Mouse (Mus musculus): ENCODE data around the gene Bcl2l1. TPM values are rescaled to one million over a fixed set of nuclear protein-coding genes. Genes with fewer than 3 reads are reported as not detected.
A peak's percentile ranks its signal among the peaks of the same experiment; 100 is the strongest.

Bcl2l1 gene
- polyA plus RNA-seq, 1 experiment: 142 TPM

DNA sequence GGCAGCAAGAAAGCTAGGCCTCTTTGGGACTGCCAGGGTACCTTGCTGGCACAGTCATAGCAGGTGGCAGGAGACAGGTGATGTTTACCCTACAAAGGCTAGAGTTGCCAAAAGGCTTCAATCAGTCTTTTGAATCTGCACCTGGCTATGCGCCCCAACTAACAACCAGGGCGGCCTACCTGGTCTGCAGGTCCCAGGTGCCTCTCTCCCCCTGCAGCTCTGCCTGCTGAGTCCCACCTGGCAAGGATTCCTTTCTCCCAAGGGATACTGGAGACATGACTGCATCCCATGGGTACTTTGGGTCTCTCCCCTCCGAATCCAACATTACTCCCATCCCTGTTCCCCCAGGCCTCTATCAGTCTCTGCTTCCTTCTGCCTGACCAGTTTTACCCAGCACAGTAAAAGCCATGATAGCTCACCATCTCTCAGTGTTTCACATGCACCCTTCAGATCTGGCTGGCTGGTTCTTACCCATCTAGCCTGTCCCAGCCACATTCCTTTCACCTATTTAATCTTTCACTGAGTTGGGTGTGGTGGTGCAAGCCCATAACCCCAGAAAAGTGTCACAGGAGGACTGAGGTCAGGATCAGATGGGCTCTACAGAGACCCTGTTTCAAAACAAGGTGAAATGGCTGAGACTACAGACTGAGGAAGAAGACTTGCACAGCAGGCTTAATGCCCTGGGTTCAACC lies 14.7 kb downstream of the Bcl2l1 start:
- 21% methylated on average over 3 of the region's 3 CpGs for WGBS
- Histone ChIP-seq H3K4me3 (replicated peaks; ENCODE audit: insufficient read depth, low read depth, low read length) (no peak overlapping the region), H3K27me3 (ENCODE audit: control insufficient read depth, insufficient read depth, low read length) (no peaks in the 10 kb centered on the region), H3K27ac (ENCODE audit: insufficient read depth, low read length) (peak overlapping the region; percentile 46), H3K4me1 (ENCODE audit: control insufficient read depth, insufficient read depth, low read length) (peaks cover 68% of the 10 kb centered on the region)
- TF ChIP-seq CTCF (IDR thresholded peaks at IDR 0.05; ENCODE audit: borderline replicate concordance, insufficient read depth, low read depth, low read length): no peak
- TF ChIP-seq POLR2A (IDR thresholded peaks at IDR 0.05; ENCODE audit: borderline replicate concordance, insufficient read depth, low read length): no peak
- peak; percentile 41 to 62 for DNase-seq

DNA sequence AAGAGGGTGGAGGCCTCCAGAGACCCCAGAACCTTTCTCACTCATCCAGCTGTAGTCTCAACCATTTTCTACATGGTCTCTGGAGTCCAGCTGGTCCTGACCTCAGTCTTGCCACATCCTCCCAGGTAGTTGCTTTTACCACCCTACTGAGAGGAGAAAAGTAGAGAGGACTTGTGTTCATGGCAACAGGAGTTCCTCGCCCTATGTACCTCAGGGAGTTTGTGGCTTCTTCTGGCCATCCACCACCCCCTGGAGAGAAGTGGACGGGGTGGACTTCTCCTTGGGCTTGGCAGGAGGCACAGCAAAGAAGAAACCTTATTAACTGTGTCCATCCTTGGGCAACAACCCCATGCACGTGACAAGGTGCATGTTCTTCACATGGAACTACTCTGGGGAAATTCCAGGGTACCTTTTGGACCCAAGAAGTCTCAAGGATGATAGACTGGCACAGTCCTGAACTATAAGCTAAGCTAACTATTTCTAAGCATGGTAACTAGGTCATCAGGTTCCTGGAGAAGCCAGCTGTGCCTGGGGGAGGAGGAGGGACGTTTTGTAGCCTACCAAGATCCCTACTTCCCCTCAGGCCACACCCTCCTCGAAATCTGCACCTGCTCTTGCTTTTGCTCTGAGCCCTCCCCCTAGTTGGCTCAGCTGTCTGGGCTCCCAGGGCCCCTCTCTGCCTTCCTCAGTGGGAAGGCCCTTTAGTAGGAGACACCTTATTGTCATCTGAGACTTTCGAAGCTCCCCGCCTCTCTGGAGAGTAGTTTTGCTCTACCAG lies 15.5 kb downstream of the Bcl2l1 start:
- WGBS: 37% methylated on average over 7 of the region's 7 CpGs
- no peaks in the 10 kb centered on the region for H3K27me3 ChIP-seq (ENCODE audit: control insufficient read depth, insufficient read depth, low read length)
- peaks cover 69% of the 10 kb centered on the region for H3K4me1 ChIP-seq (ENCODE audit: control insufficient read depth, insufficient read depth, low read length)
- TF ChIP-seq POLR2A (IDR thresholded peaks at IDR 0.05; ENCODE audit: borderline replicate concordance, insufficient read depth, low read length) (no peak), CTCF (IDR thresholded peaks at IDR 0.05; ENCODE audit: borderline replicate concordance, insufficient read depth, low read depth, low read length) (no peak)
- H3K27ac ChIP-seq (ENCODE audit: insufficient read depth, low read length): peak overlapping the region; percentile 46
- DNase-seq: peak in 1 of 2 experiments; percentile 26
- H3K4me3 ChIP-seq (replicated peaks; ENCODE audit: insufficient read depth, low read depth, low read length): no peak overlapping the region

DNA sequence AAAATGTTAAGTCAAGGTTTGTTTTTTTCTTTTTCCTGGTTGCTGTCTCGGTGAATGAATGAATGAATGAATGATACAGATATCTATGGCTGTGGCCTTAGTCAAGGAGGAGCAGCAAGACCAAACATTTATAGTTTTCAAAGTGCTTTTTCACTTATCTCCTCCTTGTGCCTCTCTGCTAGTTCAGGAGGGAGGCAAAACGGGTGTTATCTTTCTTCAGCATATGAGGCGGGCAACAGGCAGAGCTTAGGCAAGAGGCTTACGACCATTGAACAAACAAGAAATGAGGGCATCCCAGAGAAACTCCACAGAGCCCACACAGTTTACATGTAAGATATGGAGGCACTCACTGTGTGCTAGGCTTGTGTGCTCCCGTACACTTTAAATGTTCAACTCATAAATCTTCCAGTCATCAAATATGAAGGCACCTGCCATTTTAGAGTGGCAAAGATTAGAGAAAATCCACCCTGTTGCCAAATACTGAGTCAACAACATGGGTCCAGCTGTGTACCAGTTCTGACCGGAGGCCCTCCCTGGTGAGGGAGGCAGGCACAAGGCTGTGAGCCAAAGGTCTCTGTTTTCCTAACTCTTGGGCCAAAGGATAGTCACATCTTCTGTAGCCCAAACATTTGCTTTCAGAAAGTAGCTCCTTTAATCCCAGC lies 17.2 kb downstream of the Bcl2l1 start:
- TF ChIP-seq CTCF (IDR thresholded peaks at IDR 0.05; ENCODE audit: borderline replicate concordance, insufficient read depth, low read depth, low read length): no peak
- no peak for TF ChIP-seq POLR2A (IDR thresholded peaks at IDR 0.05; ENCODE audit: borderline replicate concordance, insufficient read depth, low read length)
- 51% methylated on average over 6 of the region's 6 CpGs for WGBS
- H3K27ac ChIP-seq (ENCODE audit: insufficient read depth, low read length): no peak overlapping the region

DNA sequence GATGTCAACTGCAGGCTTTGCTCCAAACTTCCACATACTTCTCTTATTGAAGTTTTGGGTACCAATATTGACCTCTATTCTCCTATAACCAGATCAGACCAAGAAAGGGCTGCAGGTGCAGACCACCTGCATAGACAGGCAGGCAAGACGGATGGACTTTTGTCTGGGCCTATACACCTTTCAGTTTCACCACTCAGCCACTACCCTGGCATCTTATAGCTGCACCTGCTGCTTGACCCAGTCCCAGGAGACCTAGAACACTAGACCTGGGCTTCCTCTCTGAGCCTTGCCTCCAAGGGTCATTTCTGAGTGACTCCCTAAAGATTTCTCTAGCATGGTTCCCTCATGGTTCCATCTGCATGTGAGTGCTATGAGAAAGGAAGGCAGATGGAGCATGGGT lies 18.3 kb downstream of the Bcl2l1 start:
- no peaks in the 10 kb centered on the region for H3K27me3 ChIP-seq (ENCODE audit: control insufficient read depth, insufficient read depth, low read length)
- WGBS: 55% methylated on average over 1 of the region's 1 CpGs
- H3K4me1 ChIP-seq (ENCODE audit: control insufficient read depth, insufficient read depth, low read length): peaks cover 58% of the 10 kb centered on the region
- no peak overlapping the region for H3K4me3 ChIP-seq (replicated peaks; ENCODE audit: insufficient read depth, low read depth, low read length)
- no peak for TF ChIP-seq POLR2A (IDR thresholded peaks at IDR 0.05; ENCODE audit: borderline replicate concordance, insufficient read depth, low read length)
- TF ChIP-seq CTCF (IDR thresholded peaks at IDR 0.05; ENCODE audit: borderline replicate concordance, insufficient read depth, low read depth, low read length): no peak
- H3K27ac ChIP-seq (ENCODE audit: insufficient read depth, low read length): no peak overlapping the region
- DNase-seq: no peak

More for the DNA sequence above, 17.2 kb downstream of the Bcl2l1 start:
- DNase-seq: peak in 1 of 2 experiments; percentile 81
- Histone ChIP-seq H3K4me1 (ENCODE audit: control insufficient read depth, insufficient read depth, low read length) (peaks cover 67% of the 10 kb centered on the region), H3K4me3 (replicated peaks; ENCODE audit: insufficient read depth, low read depth, low read length) (no peak overlapping the region), H3K27me3 (ENCODE audit: control insufficient read depth, insufficient read depth, low read length) (no peaks in the 10 kb centered on the region)

DNA sequence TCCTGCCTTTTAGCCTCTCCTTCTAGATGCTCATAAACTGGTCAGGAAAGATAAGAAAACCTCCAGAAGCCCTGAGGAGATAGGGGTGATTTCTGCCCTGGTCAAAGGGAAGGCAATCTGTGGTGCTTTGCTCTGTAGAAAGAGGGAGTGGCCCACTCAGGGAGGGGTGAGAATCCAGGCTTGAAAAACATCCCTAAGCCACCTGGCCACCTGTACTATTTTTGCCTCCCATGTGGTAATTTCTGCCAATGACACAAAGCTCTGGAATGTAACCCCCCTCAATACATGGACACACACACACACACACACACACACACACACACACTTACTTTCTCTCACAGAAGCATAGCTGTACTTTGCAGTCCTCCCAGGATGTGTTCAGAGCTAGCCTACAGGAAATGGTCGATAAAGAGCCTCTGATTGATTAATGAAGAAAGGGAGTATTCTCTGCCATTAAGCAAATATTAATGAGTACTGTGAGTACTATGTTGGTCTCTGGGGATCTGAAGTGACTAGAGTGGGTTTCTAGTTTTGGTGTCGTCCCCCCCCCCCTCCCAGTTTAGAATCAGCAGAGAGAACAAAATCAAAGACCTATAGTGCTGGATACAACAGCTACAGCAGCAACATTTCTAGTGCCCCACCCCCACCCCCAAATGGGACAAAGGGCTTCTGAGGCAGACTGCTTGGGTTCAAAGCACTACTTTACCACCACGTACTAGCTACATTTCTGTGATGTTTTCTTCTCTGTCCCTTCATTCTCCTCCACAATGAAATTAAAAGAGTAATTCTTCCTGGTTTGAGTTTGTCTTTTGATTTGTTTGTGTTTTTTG lies 20.0 kb downstream of the Bcl2l1 start:
- DNase-seq: peak in 1 of 2 experiments; percentile 77
- peak overlapping the region; percentile 89 for H3K27ac ChIP-seq (ENCODE audit: insufficient read depth, low read length)
- H3K27me3 ChIP-seq (ENCODE audit: control insufficient read depth, insufficient read depth, low read length): no peaks in the 10 kb centered on the region
- TF ChIP-seq CTCF (IDR thresholded peaks at IDR 0.05; ENCODE audit: borderline replicate concordance, insufficient read depth, low read depth, low read length): no peak
- no peak for TF ChIP-seq POLR2A (IDR thresholded peaks at IDR 0.05; ENCODE audit: borderline replicate concordance, insufficient read depth, low read length)
- H3K4me1 ChIP-seq (ENCODE audit: control insufficient read depth, insufficient read depth, low read length): peaks cover 47% of the 10 kb centered on the region
- WGBS: 35% methylated on average over 3 of the region's 3 CpGs
- H3K4me3 ChIP-seq (replicated peaks; ENCODE audit: insufficient read depth, low read depth, low read length): no peak overlapping the region

DNA sequence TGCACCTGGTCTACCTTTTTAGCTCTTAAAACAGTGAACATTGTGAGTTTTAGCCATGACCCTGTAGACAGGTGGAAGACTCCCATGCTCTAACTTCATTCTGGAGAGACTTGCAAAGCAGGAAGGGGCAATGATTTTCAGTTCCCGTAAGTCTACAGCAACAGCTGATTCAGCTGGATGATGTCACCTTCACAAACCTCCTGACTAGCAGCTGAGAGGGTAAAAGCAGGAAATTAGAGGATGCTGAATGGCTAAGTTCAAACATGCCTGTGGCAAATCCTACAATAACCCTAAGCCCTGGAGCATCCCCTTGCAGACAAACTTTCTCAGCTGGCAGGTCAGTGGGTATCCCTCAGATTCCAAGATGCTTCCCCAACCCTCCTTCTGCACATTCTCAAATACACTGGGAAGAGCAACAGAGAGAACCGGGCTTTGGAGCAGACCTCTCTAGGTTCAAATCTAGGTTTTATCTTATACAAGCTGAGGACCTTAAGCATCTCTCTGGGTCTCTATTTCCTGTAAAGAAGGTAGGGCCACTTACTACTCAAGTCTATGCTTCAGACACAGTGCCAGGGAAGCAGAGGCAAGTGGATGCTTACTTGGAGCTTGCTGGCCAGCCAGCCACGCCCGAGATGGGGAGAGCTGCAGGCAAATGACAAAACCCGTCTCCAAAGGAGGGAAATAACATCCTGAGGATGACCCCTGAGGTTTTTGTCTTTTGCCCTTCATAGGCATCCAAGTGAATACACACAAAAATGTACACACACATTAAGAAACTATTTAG lies 21.2 kb downstream of the Bcl2l1 start:
- peak overlapping the region; percentile 83 for H3K27ac ChIP-seq (ENCODE audit: insufficient read depth, low read length)
- no peak for DNase-seq

More for the DNA sequence above, 21.2 kb downstream of the Bcl2l1 start:
- H3K4me3 ChIP-seq (replicated peaks; ENCODE audit: insufficient read depth, low read depth, low read length): no peak overlapping the region
- TF ChIP-seq POLR2A (IDR thresholded peaks at IDR 0.05; ENCODE audit: borderline replicate concordance, insufficient read depth, low read length) (no peak), CTCF (IDR thresholded peaks at IDR 0.05; ENCODE audit: borderline replicate concordance, insufficient read depth, low read depth, low read length) (no peak)
- H3K27me3 ChIP-seq (ENCODE audit: control insufficient read depth, insufficient read depth, low read length): no peaks in the 10 kb centered on the region
- H3K4me1 ChIP-seq (ENCODE audit: control insufficient read depth, insufficient read depth, low read length): peaks cover 47% of the 10 kb centered on the region
- 27% methylated on average over 5 of the region's 5 CpGs for WGBS
